Mouse (Mus musculus) spleen, adult 2 months (tissue): ENCODE measurements at regions not wholly inside any gene's neighbourhood (a gene's known extent, or its start where the extent isn't known, plus 50 kb on each side); places are given as distances from the start of the nearest gene placed in this dataset.

Experiments
- CTCF ChIP-seq: fragments of 200-500 bp; IDR thresholded peaks from 2 replicates; pipeline ENCODE4 v1.5.1; 2011; ENCODE audit warnings: mild to moderate bottlenecking, inconsistent platforms; ENCODE audit not compliant: insufficient read depth, insufficient read length, insufficient replicate concordance; ENCODE audit errors: extremely low read depth
- POLR2A ChIP-seq: fragments of 200-500 bp; IDR thresholded peaks from 2 replicates; pipeline ENCODE4 v1.6.1; 2011; ENCODE audit warnings: low read depth, low read length, inconsistent platforms

DNA sequence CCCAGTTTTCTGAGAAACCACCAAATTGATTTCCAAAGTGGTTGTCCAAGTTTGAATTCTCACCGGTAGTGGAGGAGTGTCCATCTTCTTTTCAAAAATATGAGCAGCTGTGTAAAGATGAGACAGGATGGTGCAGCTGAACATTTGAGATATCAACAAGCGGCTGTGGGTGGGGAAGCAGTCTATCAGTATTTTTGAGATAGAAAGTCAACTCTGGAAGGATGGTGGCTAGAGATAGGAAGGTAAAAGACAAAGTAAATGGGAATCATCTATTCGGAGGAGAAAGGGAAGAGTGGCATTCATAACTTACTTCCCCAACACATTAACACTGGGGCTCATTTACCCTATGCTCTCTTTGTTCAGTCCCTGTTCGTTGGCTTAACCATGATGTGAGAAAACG is 146.9 kb upstream of the Gmnc start:
- TF ChIP-seq CTCF (no peak), POLR2A (no peak)
